Mouse (Mus musculus) gastrocnemius, postnatal 25 days (tissue): Measurements from ENCODE around the gene Zfp365. TPM values are rescaled to one million over a fixed set of nuclear protein-coding genes. Genes with fewer than 3 reads are reported as not detected.

Experiments
- DNase-seq: peaks from one replicate; pipeline ENCODE4 v3.0.0; 2022
- long read RNA-seq, 2 experiments: library from polyadenylated mRNA; stranded (forward); transcript quantifications; one replicate each; pipeline ENCODE4 v2.0.0; 2021
- total RNA-seq, 2 experiments: library from RNA; stranded (reverse); gene quantifications; 1 replicate in 1 of 2; 2 replicates in 1 of 2; pipeline ENCODE4 v1.2.3; 2021

The Zfp365 gene
- under 1 TPM; 0.13 to 0.88 TPM for total RNA-seq
- long read RNA-seq, experiment 1, result 0 reads
- long read RNA-seq, experiment 2, result 0 reads

- peak; percentile 62 for DNase-seq
These were observed at the start of gene Zfp365 for GRCm38 (mm10) chr10:67912337-67912776. Gene Zfp365 (minus strand): TSS chr10:67912662.

DNA sequence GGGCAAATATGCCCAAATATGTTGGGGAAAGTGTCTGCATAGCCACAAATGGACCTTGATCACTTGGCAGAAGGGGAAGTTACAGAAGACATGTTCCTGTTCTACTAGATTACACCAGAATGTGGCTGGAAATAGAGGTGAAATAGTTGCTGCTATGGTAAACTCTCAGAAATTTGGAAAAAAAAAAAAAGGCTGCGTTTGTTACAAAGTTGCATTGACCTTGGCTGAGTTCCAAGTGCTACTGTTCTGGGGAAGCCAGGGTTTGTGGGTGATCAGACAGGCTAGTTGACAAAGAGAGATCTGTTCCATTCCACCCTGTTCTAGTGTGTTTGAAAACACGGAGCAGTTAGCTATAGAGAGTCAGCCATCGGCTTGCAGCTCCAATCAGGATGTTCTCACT lies 47.5 kb upstream of the Zfp365 start:
- DNase-seq, result no peak

DNA sequence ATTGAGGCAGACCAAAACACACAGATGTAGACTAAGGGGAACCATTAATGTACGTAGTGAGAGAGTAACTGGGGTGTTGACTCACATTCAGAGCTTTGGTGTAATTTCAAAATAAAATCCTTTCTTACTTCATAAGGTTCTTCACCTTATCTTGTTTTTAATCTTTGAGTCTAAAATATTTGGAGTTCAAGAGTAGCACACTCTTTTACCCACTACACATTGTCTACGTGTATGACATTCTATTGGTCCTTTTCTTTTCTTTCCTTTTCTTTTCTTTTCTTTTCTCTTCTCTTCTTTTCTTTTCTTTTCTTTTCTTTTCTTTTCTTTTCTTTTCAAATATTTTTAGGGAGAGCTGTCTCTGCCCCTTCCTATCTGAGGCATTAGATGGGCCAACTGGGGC lies 43.5 kb upstream of the Zfp365 start:
- DNase-seq, result no peak

DNA sequence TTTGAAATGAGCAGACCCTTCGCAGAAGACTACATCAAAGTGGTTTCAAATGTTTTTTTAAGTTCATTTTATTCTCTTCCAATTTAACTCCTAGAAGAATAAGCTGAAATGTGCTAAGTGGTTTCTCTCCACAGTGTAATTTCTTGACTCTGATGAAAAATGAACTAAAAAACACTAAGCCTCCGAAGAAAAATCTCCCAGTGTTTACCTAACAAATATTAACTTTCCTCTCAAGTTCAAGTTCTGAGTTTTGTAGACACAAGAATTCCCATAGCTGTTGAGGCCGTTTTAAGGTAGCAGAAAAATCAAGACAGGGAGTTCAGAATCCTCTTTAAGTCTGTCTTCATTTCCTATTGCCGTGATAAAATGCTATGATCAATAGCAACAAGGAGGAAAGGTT lies 39.2 kb upstream of the Zfp365 start:
- no peak for DNase-seq

GRCm38 (mm10) chr10:67950059-67950748 lies 37.7 kb upstream of the Zfp365 start:
- DNase-seq, result no peak

GRCm38 (mm10) chr10:67943513-67943912 lies 31.1 kb upstream of the Zfp365 start:
- no peak for DNase-seq

DNA sequence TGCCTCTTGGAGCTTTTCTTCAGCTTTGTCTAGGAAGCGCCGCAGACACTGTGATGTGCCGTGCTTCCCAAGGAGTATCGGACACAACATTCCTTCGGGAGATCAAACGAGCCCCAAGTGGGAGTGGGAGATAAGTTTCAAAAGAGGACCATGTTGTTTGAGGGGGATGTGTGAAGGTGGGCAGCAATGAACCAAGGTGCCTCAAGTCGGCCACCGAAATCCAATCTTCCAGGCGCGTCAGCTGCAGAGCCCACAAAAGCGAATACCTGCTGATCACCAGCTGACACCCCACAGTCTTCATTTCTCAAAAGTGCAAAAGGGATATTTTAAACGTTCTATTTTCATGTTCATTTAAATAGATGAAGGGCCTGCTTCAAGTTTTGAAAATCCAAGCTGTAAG lies 27.1 kb upstream of the Zfp365 start:
- DNase-seq, result no peak

- no peak for DNase-seq
These were observed 25.3 kb upstream of the Zfp365 start for GRCm38 (mm10) chr10:67937775-67938174.

GRCm38 (mm10) chr10:67936944-67937343 lies 24.5 kb upstream of the Zfp365 start:
- DNase-seq, result no peak

DNA sequence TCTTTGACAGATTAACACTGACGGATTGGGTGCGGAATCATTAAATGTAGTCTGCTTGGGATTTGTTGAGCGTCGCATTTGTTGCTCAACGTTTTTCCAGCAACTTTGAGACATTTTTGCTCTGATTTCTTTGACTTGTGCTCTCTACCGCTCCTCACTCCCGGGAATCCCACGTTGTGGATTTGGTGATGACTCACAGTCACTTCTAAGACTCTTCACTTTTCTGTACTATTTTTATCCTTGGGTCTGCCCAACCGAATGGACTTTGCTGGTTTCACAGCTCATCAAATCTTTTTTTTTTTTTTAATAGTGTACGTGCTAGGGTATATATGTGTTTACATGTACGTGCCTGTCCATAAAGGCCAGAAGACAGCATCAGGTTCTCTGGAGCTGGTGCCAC lies 20.3 kb upstream of the Zfp365 start:
- no peak for DNase-seq

DNA sequence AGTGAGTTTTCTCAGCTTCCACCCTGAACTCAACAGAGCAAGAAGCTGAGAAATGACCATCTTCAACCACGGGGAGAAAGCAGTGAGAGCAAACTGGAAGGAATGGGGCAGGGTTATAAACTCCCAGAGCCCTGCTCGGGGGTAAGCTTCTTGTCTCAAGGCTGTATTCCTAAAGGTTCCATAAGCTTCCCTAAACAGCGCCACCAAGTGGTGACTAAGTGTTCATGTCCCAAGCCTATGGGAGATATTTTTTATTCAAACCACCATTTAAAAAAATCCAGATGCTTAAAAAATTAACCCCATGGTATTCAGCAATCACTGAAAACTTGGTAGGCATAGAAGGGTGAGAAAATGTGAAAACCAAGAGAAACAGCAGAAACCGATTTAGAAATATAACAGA lies 18.9 kb upstream of the Zfp365 start:
- no peak for DNase-seq

- DNase-seq, result no peak
These were observed 16.1 kb upstream of the Zfp365 start for GRCm38 (mm10) chr10:67928584-67928983.

DNA sequence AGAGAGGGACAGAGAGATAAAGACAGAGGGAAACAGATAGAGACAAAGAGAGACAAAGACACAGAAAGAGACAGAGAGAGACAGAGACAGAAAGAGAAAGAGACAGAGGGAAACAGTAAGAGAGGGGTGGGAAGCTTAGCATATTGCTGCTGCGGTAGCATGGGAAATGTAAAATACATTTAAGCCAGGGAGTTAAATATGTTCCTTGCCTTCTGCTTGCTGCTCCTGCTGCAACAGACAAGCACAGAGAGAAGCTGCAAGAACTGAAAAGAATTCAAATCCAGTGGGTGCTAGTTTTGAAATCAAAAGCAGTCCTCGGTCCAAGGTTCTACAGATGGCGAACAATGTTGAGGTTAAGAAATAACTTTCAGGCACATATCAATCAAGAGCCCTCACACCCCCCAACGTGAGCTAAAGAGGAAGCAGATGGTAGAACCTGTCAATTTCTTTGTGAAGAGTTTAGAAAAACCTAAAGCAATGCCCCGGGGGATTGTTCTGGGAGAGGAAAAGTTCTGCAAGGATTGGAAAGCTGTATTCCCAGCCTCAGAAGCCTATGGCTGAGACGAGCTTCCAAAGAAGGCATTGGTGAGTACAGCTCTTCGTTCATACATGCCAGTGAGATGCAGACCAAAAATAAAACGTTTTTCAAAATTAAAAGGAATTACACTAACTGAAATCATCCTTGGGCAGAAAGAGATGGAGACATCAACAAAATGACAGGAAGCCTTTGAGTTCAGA lies 15.4 kb upstream of the Zfp365 start:
- no peak for DNase-seq

DNA sequence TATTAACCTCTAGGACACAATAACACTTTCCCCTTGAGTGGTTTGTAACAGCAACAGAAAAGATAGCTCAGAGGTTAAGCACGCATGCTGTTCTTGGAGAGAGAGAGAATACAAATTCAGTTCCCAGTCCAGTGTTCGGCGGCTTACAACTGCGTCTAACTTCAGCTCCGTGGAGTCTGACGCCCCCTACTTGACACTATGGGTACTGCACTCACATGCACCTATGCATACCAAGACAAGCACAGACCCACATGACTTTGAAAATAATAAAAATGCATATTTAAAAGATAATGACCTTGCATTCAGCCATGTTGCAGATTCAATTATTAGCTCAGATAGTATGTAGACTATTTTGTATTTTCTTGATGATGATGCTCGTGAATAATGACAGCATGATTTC lies 11.6 kb upstream of the Zfp365 start:
- no peak for DNase-seq

DNA sequence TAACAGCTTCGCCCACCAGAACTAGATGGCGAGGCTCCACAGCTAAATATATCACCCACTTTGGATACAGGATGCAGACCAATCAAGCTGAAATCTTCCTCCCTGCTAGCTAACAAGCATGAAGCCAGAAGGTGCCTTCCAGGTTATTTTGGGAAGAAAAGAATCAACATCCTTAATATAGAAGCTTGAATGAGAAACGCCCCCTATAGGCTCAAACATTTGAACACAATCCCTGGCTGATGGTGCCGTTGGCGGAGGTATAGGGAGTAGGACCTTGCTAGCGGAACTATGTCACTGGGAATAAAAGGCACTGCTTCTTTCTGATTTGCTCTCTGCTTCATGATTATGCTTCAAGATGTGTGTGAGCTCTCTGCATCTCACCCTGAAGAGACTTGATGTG lies 9.3 kb upstream of the Zfp365 start:
- DNase-seq, result no peak

DNA sequence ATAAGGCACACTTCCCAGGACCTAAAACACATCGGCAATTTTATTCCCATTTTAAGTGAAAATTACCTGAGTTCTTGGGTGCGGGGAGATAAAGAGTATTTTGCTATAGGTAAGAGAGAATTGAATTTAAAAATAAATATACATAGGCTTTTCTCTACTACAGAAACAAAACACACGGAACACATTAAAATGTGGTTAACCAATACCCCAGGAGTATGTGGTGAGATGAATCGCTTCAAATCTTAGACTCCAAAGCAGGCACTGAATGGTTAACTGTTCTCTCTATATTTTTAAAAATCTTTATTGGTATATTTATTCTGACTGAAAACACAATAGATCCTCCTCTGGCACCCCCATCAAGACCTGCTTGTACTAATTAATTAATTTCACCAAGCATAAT lies 7.2 kb upstream of the Zfp365 start:
- DNase-seq, result no peak

DNA sequence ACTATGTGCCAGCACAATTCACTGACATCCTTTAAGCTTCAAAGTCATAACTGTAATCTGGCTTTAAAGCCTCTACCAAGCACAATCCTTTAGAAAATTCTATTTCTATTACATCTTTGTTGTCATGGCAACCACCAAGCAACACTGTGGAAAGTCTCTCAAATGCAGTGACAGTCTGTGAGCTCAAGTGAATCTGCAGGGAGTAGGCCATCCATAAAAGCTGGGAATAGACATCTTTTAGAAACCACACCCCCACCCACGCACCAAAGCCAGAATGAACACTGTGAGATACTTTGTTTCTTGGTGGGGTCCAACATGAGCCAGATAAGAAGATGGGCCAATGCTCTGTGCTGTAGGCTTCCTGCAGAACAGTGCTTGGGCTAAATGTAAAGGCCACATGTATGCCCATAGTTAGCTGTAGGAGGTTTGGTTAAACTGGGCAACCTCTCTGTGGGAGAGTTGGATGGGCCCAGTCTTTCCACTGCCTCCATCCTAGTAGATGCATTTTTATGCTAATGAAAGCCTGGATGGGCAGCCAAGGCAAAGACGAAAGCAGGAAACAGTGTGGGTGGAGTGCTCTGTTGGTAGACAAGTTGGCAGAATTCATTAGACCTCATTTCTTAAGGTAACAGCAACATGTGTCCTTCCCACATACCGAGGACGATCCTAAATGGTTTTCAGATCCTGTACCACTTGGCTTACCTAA lies 5.9 kb upstream of the Zfp365 start:
- DNase-seq, result no peak

DNA sequence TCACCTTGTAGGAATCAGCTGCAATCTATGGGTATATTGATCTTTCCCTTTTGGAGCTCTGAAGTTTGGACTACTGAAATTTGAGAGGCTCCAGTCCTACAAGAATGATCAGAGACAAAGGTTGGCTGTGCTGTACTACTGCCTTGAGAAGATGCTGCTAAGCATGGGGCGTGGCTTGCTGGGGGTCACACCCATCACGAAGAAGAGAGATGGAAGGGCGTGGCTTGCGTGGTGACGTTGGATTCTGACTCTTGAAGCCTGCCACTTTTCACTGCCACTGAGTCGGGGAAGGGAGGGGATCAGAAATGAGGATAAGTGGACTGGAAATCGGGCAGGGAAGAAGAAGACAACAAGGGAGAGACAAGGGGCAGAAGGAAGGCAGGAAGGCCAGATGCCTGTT lies 4.9 kb upstream of the Zfp365 start:
- DNase-seq, result no peak

- DNase-seq, result no peak
These were observed 770 bp downstream of the Zfp365 start for GRCm38 (mm10) chr10:67911447-67912336.

DNA sequence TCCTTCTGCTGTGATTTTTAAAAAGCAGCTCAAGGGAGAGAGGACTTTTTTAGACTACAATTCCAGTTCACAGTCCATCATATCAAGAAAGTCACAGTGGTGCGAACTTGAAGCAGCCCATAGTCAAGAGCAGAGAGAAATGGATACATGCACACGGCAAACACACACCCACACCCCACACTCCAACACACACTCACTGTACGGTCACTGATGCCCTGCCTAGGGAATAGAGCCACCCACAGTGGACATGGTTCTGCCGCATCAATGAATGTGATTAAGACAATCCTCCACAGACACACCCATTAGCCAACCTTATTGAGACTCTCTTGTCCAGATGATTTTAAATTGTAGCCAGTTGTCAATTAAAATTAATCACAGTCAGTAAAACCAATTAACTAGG lies 4.5 kb downstream of the Zfp365 start:
- no peak for DNase-seq

DNA sequence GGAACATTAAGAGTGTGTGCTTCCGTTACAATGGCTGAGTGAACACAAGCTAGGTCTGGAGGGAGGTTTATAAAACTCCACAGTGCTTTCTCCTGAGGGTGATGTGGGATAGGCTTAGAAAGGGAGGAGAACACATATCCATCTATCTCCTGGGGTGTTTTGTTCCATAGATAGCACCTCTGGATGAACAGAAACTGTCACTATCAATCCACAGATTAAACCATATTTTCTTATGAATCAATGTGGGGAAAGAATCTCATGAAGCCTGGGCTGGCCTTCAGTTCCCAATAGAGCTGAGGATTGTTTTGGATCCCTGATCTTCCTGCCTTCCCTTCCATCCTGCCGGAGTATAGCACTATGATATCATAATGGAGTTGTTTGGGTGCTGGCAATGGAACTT lies 5.5 kb downstream of the Zfp365 start:
- no peak for DNase-seq

DNA sequence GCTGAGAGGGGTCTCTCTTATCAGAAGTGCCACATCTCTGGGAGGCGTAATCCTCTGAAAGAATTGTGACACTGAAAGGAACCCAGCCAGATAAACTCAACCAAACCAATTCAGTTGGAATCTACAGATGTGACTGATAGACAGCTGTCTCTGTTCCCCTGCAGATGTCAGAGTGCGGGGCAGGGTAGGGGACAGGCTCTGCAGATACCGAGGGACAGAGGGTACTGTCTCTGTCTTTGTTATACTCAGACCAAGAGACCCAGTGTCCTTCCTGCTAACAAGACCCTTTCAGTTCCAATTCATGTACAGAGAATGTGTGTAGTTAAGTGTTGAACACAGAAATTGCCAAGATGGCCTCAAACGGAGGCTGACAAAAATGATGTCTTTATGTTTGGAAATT lies 6.4 kb downstream of the Zfp365 start:
- no peak for DNase-seq
